8 mouse cellular contexts compared by ENCODE assay signal in genomic region chr4:63543746-63544493, GRCm38 (mm10). TPM values are rescaled to one million over a fixed set of nuclear protein-coding genes. Genes with fewer than 3 reads are reported as not detected.
DNase-seq lines count a peak whose midpoint lies in the region; ATAC-seq and TF ChIP-seq lines count a peak whose summit lies in the region.

No protein-coding gene starts in this region.

- no peak overlapping the region for H3K27ac ChIP-seq in embryonic facial prominence, embryonic 11.5 days (replicated peaks; ENCODE audit: low read depth, low read length)
- H3K27ac ChIP-seq in hindbrain, embryonic 16.5 days (ENCODE audit: low read depth, low read length): peak overlapping the region; percentile 75
- H3K27ac ChIP-seq in liver, embryonic 15.5 days (replicated peaks): peak overlapping the region; percentile 60
- peak overlapping the region; percentile 26; the same call in 1 of the 2 replicates for H3K27ac ChIP-seq in small intestine, adult 2 months (ENCODE audit: insufficient read depth, low read depth, low read length)

- peaks cover 1% of the 10 kb centered on the region for H3K36me3 ChIP-seq in embryonic facial prominence, embryonic 11.5 days (replicated peaks; ENCODE audit: control insufficient read depth, insufficient read depth, low read depth, low read length)
- H3K36me3 ChIP-seq in hindbrain, embryonic 16.5 days (ENCODE audit: control insufficient read depth, insufficient read depth, low read length): peaks cover 4% of the 10 kb centered on the region
- H3K36me3 ChIP-seq in liver, embryonic 15.5 days (replicated peaks): peaks cover 9% of the 10 kb centered on the region
- peaks cover 4% of the 10 kb centered on the region for H3K36me3 ChIP-seq in small intestine, adult 2 months (ENCODE audit: control insufficient read depth, insufficient read depth, low read length)

- no peaks in the 10 kb centered on the region for H3K9me3 ChIP-seq in embryonic facial prominence, embryonic 11.5 days (replicated peaks; ENCODE audit: control insufficient read depth, low read length)
- no peaks in the 10 kb centered on the region for H3K9me3 ChIP-seq in hindbrain, embryonic 16.5 days (ENCODE audit: control insufficient read depth, low read length)
- H3K9me3 ChIP-seq in liver, embryonic 15.5 days (replicated peaks): no peaks in the 10 kb centered on the region

- peak overlapping the region; percentile 33; the same call in 1 of the 2 replicates for H3K9ac ChIP-seq in embryonic facial prominence, embryonic 11.5 days (replicated peaks; ENCODE audit: low read length)
- H3K9ac ChIP-seq in hindbrain, embryonic 16.5 days (ENCODE audit: low read depth, low read length): peak overlapping the region; percentile 96
- H3K9ac ChIP-seq in liver, embryonic 15.5 days: peak overlapping the region; percentile 32; the same call in 1 of the 2 replicates

- peak; percentile 21 for DNase-seq in adrenal gland, postnatal 14 days
- DNase-seq in adrenal gland, postnatal 4 days (ENCODE audit: low spot score in 2 of 2): no peak
- DNase-seq in embryonic facial prominence, embryonic 11.5 days (ENCODE audit: low spot score): no peak
- DNase-seq in ovary, adult 18-20 months (ENCODE audit: low spot score): no peak

- peak overlapping the region; percentile 70; the same call in 1 of the 2 replicates for H3K4me3 ChIP-seq in embryonic facial prominence, embryonic 11.5 days (ENCODE audit: low read depth, low read length)
- peak overlapping the region; percentile 86 for H3K4me3 ChIP-seq in hindbrain, embryonic 16.5 days (ENCODE audit: low read length)
- H3K4me3 ChIP-seq in liver, embryonic 15.5 days (replicated peaks): peak overlapping the region; percentile 33
- no peak overlapping the region for H3K4me3 ChIP-seq in small intestine, adult 2 months (ENCODE audit: low read depth, low read length)

- no peak for TF ChIP-seq CTCF in small intestine, adult 2 months (IDR thresholded peaks at IDR 0.05; ENCODE audit: extremely low read depth, insufficient read length, insufficient replicate concordance, low read depth, low read length)

- 63% methylated on average over 10 of the region's 10 CpGs for WGBS in embryonic facial prominence, embryonic 11.5 days
- WGBS in hindbrain, embryonic 16.5 days: 60% methylated on average over 10 of the region's 10 CpGs
- WGBS in liver, embryonic 15.5 days (ENCODE audit: insufficient replicate concordance): 55% methylated on average over 10 of the region's 10 CpGs
- 47% methylated on average over 10 of the region's 10 CpGs for whole genome bisulfite sequencing in small intestine, adult 2 months

- H3K4me1 ChIP-seq in embryonic facial prominence, embryonic 11.5 days (ENCODE audit: control insufficient read depth, insufficient read depth, low read length): no peaks in the 10 kb centered on the region
- H3K4me1 ChIP-seq in hindbrain, embryonic 16.5 days (ENCODE audit: control insufficient read depth, insufficient read depth, low read depth, low read length): peaks cover 24% of the 10 kb centered on the region
- peaks cover 39% of the 10 kb centered on the region for H3K4me1 ChIP-seq in liver, embryonic 15.5 days (replicated peaks)
- H3K4me1 ChIP-seq in small intestine, adult 2 months (ENCODE audit: control insufficient read depth, insufficient read depth, insufficient read length, low read length): peaks cover 8% of the 10 kb centered on the region; the same call in 1 of the 2 replicates

- no peaks in the 10 kb centered on the region for H3K27me3 ChIP-seq in embryonic facial prominence, embryonic 11.5 days (ENCODE audit: control insufficient read depth, insufficient read depth, low read length)
- H3K27me3 ChIP-seq in hindbrain, embryonic 16.5 days (replicated peaks; ENCODE audit: control insufficient read depth, insufficient read depth, low read length): no peaks in the 10 kb centered on the region
- no peaks in the 10 kb centered on the region for H3K27me3 ChIP-seq in liver, embryonic 15.5 days
- H3K27me3 ChIP-seq in small intestine, adult 2 months (ENCODE audit: control insufficient read depth, insufficient read depth, low read length): no peaks in the 10 kb centered on the region

- 0 out of 2 replicates have a peak overlapping the region, but pooled peaks have one; percentile 7 for H3K4me2 ChIP-seq in embryonic facial prominence, embryonic 11.5 days (ENCODE audit: low read depth, low read length)
- peak overlapping the region; percentile 75 for H3K4me2 ChIP-seq in hindbrain, embryonic 16.5 days (ENCODE audit: low read length)
- H3K4me2 ChIP-seq in liver, embryonic 15.5 days: peak overlapping the region; percentile 57

- peak; percentile 13 for ATAC-seq in CD4-positive, CD25-positive, alpha-beta regulatory T cell, adult 4 months
- ATAC-seq in embryonic facial prominence, embryonic 11.5 days (replicated peaks; ENCODE audit: insufficient number of reproducible peaks, low FRiP score, low TSS enrichment, low read depth): peak; percentile 63
- peak; percentile 79 for ATAC-seq in hindbrain, embryonic 16.5 days
- ATAC-seq in liver, embryonic 15.5 days (ENCODE audit: insufficient read depth): peak; percentile 18

- TF ChIP-seq POLR2A in small intestine, adult 2 months (IDR thresholded peaks at IDR 0.05; ENCODE audit: low read depth, low read length): no peak

RNA-seq across cellular contexts. Expression of gene Atp6v1g1, which starts 0.7 kb away (rescaled TPM):
- 132 and 135 TPM in 2 replicates for total RNA-seq in adrenal gland, postnatal 14 days (2021)
- 100 to 1,000 TPM; 148 TPM for total RNA-seq in adrenal gland, postnatal 4 days (2021)
- 100 to 1,000 TPM; 198 to 222 TPM for polyA plus RNA-seq in CD4-positive, CD25-positive, alpha-beta regulatory T cell, adult 4 months (2017; shearing (Covaris generic))
- 353 and 362 TPM in 2 replicates for polyA plus RNA-seq in embryonic facial prominence, embryonic 11.5 days (2014; fragmentation: Nextera tagmentation; extraction: Ambion mirVana)
- polyA plus RNA-seq in hindbrain, embryonic 16.5 days (2015; fragmentation: Nextera tagmentation; extraction: Ambion mirVana): 389 and 410 TPM in 2 replicates
- 125 and 128 TPM in 2 replicates for polyA plus RNA-seq in liver, embryonic 15.5 days (2015; fragmentation: Nextera tagmentation; extraction: Ambion mirVana)
- 9.7 and 19.5 TPM in 2 replicates for polyA plus RNA-seq in small intestine, adult 2 months (2012; rRNA removed)

RNA-seq across cellular contexts. Expression of gene Tmem268, which starts 14.7 kb away (rescaled TPM):
- total RNA-seq in adrenal gland, postnatal 14 days (2021): 12.3 and 13.0 TPM in 2 replicates
- total RNA-seq in adrenal gland, postnatal 4 days (2021): 10 to 100 TPM; 10.8 to 14.2 TPM
- polyA plus RNA-seq in CD4-positive, CD25-positive, alpha-beta regulatory T cell, adult 4 months (2017; shearing (Covaris generic)): 10 to 100 TPM; 20.8 to 32.9 TPM
- 7.5 and 7.8 TPM in 2 replicates for polyA plus RNA-seq in embryonic facial prominence, embryonic 11.5 days (2014; fragmentation: Nextera tagmentation; extraction: Ambion mirVana)
- polyA plus RNA-seq in hindbrain, embryonic 16.5 days (2015; fragmentation: Nextera tagmentation; extraction: Ambion mirVana): 3.8 and 5.1 TPM in 2 replicates
- polyA plus RNA-seq in liver, embryonic 15.5 days (2015; fragmentation: Nextera tagmentation; extraction: Ambion mirVana): 9.6 and 11.7 TPM in 2 replicates
- polyA plus RNA-seq in small intestine, adult 2 months (2012; rRNA removed): 6.7 and 10.8 TPM in 2 replicates

RNA-seq across cellular contexts. Expression of gene Whrn, which starts 48.1 kb away (rescaled TPM):
- 26.5 TPM in 2 replicates for total RNA-seq in adrenal gland, postnatal 14 days (2021)
- total RNA-seq in adrenal gland, postnatal 4 days (2021): 10 to 100 TPM; 22.6 to 26.4 TPM
- 1 to 10 TPM; 3.4 to 4.0 TPM for polyA plus RNA-seq in CD4-positive, CD25-positive, alpha-beta regulatory T cell, adult 4 months (2017; shearing (Covaris generic))
- polyA plus RNA-seq in embryonic facial prominence, embryonic 11.5 days (2014; fragmentation: Nextera tagmentation; extraction: Ambion mirVana): 3.8 and 4.6 TPM in 2 replicates
- polyA plus RNA-seq in hindbrain, embryonic 16.5 days (2015; fragmentation: Nextera tagmentation; extraction: Ambion mirVana): 5.0 and 5.4 TPM in 2 replicates
- polyA plus RNA-seq in liver, embryonic 15.5 days (2015; fragmentation: Nextera tagmentation; extraction: Ambion mirVana): 0.16 and 0.39 TPM in 2 replicates
- polyA plus RNA-seq in small intestine, adult 2 months (2012; rRNA removed): 14.0 and 20.2 TPM in 2 replicates

Comparison
In these comparisons a context has a peak if more than half of its experiments do, and no peak if none do; other contexts are left out.
1. ATAC-seq: peak in every context shown above with its lines; median percentile 79 in hindbrain, embryonic 16.5 days; 63 in embryonic facial prominence, embryonic 11.5 days; 18 in liver, embryonic 15.5 days; 13 in CD4-positive, CD25-positive, alpha-beta regulatory T cell, adult 4 months.
2. H3K4me2 ChIP-seq: peak in every context shown above with its lines; median percentile 75 in hindbrain, embryonic 16.5 days; 57 in liver, embryonic 15.5 days; 7 in embryonic facial prominence, embryonic 11.5 days.
3. H3K9ac ChIP-seq: peak in every context shown above with its lines; median percentile 96 in hindbrain, embryonic 16.5 days; 33 in embryonic facial prominence, embryonic 11.5 days; 32 in liver, embryonic 15.5 days.